Mouse (Mus musculus) ovary, adult 18-20 months (tissue): ENCODE measurements around the gene Sphk2.

Experiments
- DNase-seq: peaks from one replicate; pipeline ENCODE4 v3.0.0; 2022; ENCODE audit warnings: low spot score, mixed read lengths

Sphk2 gene

DNA sequence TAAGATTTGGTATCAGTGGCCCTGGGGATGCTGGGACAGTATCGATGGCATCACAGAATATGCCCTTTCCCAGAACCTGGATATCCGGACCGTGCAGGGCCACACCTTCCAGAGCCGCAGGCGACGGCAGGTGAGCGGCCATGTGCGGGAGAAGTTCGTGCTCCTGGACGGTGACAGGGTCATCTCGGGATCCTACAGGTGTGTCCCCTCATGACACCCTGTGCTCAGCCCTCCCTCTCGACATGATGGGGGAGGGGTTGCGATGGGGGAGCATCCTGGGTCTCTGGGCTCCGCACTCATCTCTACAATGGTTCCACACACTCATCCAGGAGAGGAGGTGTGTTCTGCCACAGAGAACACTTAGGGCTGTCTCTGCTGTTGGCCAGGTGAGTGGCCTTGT is 6.0 kb upstream of the Sphk2 start:
- DNase-seq: no peak

DNA sequence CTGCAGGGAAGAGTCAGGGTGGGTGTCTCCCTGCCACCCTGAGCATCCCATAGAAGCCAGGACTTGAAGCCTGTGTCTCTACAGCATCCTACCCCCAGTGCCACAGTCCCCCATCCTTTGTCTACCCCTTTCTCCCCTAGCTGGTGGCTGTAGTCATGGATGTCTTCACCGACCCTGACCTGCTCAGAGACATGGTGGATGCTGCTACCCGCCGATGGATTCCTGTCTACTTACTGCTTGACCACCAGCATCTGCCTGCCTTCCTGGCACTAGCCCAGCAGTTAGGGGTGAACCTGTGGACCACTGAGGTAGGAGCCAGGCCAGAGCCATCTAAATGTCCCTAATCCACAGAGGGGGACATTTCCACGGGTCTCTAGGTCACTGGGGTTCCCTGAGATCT is 5.5 kb upstream of the Sphk2 start:
- DNase-seq: no peak

DNA sequence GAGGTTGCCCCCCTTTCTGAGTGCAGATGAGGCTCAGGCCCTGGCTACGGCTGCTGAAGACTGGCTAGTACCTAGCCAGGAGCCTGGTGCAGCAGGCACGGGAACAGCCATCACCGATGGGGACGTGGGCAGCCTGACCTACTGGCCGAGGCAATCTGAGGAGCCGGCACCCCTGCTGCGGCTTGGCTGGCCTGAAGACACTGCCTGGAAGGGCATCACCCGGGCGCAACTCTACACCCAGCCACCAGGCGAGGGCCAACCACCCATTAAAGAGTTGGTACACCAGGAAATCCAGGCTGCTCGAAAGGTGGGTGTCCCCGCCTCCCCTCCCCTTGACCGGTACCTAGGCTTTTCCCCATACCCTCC is 4.5 kb upstream of the Sphk2 start:
- DNase-seq: no peak

DNA sequence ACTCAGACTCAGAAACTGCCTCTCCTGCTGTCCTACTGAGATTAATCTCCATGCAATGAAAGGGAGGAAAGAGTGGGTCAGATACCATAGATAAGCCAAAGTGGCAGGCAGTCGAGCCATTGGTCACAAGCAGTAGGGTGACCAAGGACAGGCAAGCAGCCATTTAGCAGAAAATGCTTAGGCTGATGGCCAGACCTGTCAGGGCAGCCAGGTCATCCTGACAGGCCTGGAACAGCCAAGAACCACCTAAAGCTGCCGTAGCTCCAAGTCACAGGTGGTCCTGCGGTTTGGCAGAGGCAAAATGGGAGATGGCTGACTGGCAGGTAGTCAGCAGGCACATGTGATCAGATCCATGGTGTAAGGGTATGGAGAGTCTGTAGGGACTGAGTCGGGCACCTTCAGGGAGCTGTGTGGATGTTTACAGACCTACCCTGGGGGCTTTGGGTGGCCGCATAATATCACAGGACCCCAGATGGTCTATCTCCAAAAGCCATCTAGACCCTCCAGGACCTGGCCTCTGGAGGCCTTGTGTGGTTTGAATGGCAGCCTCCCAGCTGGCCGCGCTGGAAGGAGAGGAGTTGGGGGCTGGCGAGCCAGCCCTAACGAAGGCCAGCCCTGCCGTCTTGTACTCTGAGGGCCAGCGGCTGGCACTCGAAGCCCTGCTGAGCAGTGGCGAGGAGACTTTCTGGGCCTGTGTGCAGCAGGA is 4.0 kb upstream of the Sphk2 start:
- DNase-seq: no peak

DNA sequence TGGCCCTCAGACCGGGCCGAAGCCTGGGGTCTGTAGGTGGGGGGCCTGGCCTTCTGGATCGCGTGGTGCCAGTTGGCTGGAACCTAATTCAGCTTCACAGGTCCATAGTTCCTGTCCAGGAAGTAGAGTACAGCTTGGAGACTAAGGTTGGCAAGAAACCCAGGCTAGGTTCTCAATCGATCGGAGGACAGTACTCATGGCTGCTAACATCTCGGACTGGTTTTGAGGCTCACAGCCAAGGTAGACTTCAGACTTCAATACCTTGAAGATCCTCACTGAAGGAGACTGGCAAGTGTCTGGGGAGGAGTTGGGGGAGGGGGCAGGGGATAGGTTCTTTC is 3.4 kb upstream of the Sphk2 start:
- DNase-seq: no peak

DNA sequence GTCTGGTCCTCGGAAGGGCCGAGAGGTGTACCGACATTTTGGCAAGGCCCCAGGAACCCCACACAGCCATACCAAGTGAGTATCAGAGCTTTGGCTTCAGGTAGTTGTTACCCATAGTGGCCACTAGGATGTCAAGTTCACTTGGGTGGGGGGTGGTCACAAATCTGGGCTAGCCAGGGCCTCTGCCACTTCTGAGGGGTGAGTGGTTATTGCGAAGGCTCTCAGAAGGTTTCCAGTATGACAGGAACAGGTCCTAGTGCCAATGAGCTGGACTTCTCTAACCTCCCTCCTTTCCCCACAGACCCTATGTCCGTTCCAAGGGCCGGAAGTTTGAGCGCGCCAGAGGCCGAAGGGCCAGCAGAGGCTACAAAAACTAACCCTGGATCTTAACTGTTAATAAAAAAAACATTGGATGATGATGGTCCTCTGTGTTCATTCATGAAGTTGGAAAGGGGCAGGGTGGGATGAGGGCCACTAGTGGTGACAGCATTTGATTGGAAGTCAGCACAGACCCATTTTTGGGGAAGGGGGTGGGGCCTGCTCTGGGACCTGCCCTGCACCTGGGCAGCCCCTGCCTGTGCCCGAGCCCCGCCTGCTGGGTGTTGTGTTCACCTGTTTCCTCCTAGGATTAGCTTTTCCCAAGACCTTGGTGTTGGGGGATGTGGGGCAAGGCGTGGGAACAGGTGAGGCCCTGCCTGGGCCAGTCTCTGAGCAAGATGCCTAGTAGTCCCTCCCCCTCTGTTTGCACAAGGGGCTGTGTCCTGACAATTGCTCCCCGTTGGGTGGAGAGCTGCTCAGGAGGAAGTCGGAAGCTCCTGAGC is 2.8 kb upstream of the Sphk2 start, which contains the start of gene Fam83e:
Fam83e (plus strand) TSS at position 800 of the 821 bp plus-strand sequence.
- no peak for DNase-seq

DNA sequence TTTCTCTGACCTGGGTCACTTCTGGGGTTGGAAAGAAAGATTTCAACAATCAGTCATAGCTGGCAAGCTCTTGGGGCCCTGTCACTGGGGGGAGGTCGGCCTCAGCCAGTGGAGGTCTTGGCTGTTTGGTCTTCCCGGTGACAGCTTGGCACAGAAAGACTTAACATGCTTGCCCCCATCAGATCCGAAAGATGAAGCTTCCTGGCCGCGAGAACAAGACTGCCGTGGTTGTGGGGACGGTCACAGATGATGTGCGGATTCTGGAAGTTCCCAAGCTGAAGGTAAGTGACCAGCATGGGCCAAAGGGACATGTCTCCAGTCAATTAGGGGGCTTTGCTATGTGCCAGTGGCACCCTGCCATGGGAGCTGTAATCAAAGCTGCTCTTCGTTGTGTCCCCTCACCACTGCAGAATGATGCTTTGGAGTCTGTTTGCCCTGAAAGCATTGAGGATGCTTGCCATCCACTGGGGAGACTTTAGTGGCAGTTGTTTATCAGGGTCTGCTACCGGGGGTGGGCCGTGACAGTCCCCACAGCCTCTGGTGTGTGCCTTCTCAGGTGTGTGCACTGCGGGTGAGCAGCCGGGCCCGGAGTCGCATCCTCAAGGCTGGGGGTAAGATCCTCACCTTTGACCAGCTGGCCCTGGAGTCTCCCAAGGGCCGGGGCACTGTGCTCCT is 2.1 kb upstream of the Sphk2 start:
- no peak for DNase-seq

DNA sequence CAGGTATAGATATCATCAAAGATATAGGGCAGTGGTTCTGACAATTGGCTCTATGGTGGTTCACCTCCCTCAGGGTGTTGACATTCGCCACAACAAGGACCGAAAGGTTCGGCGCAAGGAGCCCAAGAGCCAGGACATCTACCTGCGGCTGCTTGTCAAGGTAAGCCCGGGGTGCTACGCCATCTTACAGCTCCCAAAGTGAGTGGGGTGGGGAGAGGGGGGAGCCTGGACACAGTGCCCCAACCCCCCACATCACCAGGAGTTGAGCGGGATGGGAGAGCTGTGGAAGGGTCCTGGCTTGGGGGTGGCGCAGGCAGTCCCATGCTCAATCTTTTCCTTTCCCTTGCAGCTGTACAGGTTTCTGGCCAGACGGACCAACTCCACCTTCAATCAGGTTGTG is 1.4 kb upstream of the Sphk2 start:
- no peak for DNase-seq

DNA sequence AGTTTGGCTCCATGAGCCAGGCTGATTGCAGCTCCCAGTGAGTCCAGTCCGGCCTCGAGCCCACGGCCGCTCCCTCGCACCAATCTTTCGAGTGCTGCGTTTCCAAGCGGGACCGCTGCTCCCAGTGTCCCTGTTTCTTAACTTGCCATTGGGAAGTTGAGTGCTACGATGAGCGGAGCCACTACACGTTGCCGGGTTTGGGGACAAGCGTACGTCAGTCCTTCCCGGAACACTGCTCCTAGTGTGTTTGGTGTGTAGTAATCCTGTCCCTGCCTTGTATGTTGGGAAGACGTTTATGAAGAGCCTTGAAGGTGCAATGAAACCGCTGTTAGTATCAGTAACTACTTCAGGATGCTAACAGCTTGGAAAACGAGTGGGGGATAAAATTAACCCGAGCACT is 529 bp upstream of the Sphk2 start:
- DNase-seq: no peak

DNA sequence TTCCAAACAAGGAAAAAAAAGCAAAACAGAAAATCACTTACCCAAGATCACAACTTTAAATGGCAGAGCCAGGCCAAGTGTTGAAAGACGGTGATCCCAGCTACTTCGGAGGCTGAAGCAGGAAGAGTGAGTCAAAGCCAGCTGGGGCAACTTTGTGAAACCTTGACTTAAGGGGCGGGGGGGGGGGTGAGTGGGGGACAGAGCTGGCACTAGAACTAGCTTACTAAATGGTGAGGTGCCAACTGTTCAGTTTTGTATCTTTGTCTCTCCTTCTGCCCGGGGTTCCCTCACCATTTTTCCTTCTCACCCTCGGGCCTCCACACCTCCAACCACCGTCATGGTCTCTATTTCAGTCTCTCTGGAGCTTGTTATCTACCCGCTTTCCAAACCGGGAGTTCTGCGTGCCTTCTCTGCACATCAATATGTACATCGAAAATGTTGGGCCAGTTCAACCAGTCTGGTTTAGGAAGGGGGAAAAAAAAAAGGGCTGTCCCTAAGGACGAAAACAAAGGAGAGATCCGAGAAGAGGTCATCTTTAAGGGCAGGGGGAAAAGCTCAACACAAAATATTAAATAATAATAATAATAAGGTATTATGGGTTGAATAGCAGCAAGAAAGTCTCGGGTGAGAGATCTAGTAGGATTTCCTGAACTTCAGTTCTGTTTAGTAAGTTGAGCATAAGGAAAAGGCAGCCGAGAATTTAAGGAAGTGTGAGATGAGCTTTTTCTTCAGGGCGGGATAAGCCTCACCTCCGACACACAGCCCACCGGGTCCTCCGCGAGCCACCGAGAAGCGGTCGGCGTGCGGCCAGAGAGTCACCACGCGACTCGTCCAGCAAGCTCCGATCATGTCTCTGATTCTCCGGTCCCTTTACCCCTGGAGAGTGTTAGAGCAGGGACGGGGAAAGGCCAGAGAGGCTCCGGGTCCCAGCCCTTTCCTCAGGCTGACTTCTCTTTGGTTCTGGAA is 567 bp downstream of the Sphk2 start:
- DNase-seq: no peak

DNA sequence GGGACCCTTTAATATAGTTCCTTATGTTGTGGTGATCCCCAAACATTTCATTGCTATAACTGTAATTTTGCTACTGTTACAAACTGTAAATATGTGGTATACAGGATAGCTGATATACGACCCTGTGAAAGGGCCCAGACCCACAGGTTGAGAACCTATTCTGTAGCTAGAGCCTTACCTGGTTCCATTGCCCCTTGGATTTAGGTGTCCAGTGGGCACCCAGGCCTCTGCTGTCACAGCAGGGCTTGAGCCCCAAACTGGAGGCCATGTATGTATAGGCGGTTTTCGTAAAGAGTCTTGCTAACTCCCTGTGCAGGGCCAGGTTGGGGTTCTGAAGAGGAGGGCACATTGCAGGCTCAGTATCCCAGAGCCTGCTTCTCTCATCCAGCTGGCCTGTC is 1.3 kb downstream of the Sphk2 start:
- no peak for DNase-seq

DNA sequence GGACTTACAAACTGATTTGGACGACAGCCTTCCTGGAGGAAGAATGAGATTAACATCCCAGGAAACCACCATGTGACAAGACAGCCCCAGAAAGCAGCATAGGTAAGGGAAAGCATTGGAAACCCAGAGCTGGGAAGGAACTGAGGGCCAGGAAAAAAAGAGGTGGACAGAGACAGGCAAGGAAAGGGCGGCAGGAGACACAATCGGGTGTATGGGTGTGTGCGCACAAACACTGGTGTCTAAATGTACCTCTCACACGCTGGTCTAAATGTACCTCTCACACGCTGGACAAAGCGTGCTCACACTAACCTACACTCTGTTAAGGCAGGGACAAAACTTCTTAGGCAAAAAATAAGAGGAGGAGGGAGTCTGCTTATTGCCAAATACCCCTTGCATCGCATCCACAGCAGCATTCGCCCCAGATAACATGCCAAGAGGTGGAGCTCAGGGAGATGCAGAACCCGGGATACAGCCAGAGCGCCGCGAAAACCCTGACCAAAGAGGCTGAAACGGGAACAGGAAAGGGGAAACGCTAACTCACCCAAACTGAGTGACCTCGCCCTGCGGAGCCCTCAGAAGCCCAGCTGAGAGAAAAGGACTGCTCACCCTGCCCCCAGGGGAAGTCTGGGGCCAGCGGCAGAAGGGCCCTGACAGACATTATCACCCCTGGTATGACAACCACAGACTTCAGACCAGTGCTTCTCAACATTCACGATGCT is 1.9 kb downstream of the Sphk2 start:
- no peak for DNase-seq

DNA sequence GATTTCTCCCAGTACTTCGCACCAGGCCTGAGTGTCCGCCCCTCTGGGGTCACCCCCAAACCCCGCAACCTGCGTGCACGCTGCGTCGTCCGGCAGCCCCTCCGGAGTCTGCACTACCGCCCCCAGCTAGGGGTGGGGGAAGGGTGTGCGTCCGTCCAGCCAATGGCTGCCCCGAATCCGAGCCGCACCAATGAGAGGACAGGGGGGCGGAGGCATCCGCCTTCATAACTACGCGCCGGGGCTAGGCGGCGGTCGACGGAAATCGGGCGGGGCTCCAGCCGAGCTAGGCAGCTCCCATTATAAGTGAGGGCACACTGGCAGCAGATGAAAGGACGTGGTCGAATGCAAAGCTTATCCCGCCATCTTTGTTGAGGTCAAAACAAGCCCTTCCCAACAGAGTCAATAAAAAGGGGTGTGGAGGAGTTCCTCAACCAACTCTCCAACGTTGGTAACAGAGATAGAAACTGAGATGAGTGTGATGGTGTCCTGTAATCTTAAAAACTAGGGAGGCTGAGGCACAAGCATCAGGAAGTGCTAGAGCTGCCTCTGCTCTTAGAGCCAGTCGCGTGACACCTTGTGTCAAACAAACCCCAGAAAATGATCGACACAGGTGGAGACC is 2.6 kb downstream of the Sphk2 start, which contains the start of gene Rpl18:
Rpl18 (plus strand) TSS at position 368 of the 619 bp plus-strand sequence.
- peak; percentile 98 for DNase-seq

DNA sequence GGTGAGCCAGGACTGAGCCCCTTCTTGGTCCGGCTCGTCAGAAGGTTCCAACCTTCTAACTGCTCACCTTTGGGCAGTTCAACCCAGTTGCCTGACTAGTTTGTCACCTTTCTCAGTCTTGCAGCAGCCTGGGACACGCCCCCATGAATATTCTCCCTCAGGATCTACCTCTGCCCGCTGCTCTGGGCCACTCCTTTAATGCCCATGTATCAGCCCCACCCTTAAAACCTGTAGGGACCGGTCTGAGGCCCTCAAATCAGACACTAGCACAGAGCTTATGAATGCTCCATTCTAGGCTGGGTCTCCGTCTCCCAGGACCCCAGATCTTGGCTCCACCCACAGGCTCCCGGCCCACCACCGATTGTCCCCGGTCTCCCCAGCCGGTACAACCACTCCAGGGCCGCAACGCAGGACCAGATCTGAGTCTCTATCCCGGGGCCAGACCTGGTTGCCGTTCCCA is 3.1 kb downstream of the Sphk2 start:
- no peak for DNase-seq

DNA sequence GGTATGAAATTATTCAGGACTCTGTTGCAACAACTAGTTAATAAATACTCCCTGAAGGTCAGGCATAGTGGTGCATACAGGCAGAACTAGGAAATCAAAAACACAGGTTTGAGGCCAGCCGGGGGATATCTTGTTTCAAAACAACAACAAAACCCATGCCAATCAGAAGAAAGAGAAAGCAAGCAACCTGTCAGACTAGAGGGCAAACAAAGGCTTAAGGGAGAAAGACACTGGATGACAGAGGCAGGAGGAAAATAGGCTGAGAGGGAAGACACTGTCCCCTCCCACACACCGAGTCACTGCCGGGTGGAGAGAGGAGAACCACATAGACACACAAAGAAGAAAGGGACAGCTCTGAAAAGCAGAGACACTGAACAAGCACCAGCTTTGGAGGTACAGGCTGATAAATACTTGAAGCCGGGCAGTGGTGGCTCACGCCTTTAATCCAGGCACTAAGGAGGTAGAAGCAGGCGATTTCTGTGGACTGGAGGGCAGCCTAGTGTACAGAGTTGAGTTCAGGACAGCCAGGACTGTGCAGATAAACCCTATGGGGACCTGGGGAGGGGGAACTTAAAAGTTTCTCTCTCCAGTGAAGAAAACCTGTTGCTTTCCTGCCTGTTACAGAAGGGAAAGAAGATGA is 3.8 kb downstream of the Sphk2 start:
- no peak for DNase-seq

DNA sequence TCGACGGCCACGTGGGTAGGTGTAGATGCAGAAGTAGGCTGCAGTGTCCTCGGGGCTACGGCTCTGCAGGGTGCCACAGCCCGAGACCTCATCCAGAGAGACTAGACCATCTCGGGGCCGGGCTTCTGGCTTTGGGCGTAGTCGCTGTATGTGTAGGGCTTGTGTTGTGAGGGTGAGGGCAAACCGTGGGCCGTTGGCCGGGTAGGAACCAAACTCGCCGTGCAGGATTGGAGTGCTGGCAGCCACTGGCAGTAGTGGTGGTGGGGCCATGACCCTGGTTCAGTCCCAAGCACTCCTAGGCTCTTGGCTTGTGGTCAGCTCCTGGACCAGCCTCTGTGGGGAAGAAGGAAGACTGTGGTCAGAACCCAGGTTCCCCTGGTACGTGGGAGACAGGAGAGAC is 4.4 kb downstream of the Sphk2 start:
- DNase-seq: no peak

DNA sequence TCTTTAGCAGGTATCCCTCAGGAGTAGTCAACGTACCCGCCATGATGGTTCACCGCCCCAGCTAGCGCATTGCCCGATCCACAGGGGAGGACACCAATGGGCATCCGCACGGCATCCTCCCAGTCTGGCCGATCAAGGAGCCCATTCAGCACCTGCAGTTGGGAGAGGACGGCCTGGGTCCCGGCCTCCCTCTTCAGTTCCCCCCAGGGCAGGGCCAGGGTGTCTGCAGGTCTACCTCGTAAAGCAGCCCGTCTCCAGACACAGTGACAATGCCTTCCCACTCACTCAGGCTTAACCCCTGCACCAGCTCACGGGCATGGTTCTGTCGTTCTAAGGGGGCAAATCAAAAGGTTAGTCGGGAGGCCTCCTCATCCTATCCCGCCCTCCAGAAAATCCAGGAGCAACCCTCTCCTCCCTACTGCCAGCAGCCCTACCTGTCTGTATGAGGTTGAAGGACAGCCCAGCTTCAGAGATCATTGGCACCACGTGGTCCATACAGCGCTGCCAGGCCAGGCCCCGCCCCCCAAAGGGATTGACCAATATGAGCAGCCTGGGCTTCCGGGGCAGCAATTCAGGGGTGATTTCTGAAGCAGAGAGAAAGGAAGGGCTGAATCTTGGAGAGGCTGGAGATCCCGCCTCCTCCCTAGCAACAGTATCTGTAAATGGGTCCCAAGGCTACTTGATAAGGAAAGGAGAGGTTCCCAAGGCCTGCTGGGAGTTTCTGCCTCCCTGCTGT is 5.6 kb downstream of the Sphk2 start:
- peak; percentile 83 for DNase-seq

DNA sequence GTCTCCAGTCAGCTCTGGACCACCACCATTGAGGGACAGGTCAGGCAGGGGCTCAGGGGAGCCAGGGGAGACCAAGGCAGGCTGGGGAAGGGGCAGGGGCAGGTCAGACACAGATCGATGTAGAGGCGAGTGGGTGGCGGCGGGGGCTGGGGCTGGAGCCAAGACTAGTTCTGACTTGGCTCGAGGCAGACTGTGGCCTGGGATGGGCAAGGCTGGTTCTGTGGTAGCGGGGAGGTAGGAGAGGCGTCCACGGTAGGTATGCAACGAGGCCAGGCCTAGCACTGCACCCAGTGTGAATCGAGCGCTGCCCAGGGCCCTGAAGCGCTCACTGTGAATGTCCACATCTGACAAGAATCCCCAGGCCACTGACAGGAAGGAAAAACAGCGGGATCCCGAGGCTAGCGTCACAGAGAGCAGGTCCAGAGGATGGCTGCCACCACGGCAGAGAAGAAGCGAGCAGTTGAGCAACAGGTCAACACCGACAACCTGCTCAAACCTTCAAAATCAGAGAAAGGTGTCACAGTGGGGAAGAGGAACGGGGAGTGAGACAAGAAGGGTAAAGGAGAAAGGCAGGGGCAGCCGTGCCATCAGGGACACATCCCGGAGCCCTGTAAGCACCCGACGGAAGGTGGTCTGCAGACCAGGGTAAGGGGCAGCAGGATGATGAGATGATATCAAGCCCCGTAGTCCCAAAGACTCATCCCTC is 6.3 kb downstream of the Sphk2 start:
- no peak for DNase-seq
